Mouse (Mus musculus): ENCODE measurements at regions not wholly inside any gene's neighbourhood (a gene's known extent, or its start where the extent isn't known, plus 50 kb on each side); places are given as distances from the start of the nearest gene placed in this dataset.

GRCm38 (mm10) chr13:115427091-115428033 is 325.6 kb upstream of the Itga1 start:
- no peak for DNase-seq (ENCODE audit: low read depth)

- DNase-seq (ENCODE audit: low read depth), result no peak
Observed at GRCm38 (mm10) chr13:115425610-115426562, 324.1 kb upstream of the Itga1 start.

DNA sequence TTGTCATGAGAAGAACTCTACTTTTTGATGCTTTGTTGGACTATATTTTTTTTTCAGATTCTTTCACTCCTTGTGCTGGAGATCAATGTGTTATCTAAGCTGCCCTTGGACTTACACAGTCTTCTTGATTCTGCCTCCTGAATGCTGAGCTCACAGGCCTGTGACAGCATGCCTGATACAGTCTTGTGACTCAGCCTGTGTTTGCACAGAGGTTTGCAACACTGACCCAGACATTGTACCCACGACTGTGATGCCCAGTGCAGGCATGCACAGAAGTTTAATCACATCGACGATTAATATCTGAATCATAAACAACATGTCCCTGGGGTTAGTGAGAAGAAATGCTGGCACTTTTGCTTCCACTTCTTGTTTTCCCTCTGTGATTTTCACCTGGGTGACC is 322.0 kb upstream of the Itga1 start:
- DNase-seq (ENCODE audit: low read depth), result no peak

- DNase-seq (ENCODE audit: low read depth), result no peak
Observed at GRCm38 (mm10) chr13:115421483-115421882, 319.7 kb upstream of the Itga1 start.

GRCm38 (mm10) chr13:115417829-115418228 is 316.1 kb upstream of the Itga1 start:
- DNase-seq (ENCODE audit: low read depth), result no peak

- no peak for DNase-seq (ENCODE audit: low read depth)
Observed at GRCm38 (mm10) chr13:115413721-115414531, 312.2 kb upstream of the Itga1 start.

GRCm38 (mm10) chr13:115405916-115406315 is 304.2 kb upstream of the Itga1 start:
- DNase-seq (ENCODE audit: low read depth), result no peak

DNA sequence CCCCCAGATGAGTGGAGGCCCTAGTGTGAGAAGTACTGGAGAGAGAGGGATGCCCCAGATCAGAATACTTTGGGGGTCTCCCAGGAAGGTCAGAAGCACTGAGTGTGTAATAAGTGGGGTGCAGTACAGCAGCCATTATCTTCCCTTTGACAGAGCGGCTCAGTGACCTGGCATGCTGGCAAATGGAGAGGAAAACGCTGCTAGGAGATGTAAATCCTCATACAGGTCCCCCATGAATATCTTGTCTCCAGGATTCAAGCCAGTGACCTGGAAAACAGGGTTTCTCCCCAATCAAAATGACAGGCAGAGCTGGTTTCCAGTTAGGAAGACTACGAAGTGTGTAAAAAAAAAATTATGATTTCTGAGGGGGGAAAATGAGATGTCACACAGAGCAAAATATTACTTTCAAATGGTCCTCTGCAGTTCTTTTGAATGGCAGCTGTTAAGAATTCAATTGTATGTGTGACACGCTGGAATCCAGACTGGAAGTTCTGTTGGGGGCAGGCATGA is 299.0 kb upstream of the Itga1 start:
- no peak for DNase-seq (ENCODE audit: low read depth)

- DNase-seq (ENCODE audit: low read depth), result no peak
Observed at GRCm38 (mm10) chr13:115379682-115380081, 277.9 kb upstream of the Itga1 start.

- DNase-seq (ENCODE audit: low read depth), result no peak
Observed at GRCm38 (mm10) chr13:115376180-115376880, 274.6 kb upstream of the Itga1 start.

DNA sequence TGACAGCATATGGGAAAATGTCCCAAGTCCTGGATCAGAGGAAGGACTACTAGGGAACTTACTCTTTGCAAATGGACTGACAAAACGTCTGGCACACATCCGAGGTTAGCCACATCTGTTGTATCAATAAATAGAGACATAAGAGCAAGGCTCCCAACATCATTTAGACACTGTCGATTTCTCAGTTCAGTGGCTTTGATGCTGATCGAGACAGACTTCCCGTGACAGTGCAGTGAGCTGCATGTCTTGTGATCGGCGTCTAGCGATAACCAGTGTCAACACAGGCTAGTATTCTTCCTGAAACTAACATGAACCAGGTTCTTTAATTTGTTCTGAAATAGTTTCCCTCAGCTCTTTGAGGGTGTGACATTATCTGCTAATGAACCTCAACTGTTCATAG is 259.7 kb upstream of the Itga1 start:
- no peak for DNase-seq (ENCODE audit: low read depth)

DNA sequence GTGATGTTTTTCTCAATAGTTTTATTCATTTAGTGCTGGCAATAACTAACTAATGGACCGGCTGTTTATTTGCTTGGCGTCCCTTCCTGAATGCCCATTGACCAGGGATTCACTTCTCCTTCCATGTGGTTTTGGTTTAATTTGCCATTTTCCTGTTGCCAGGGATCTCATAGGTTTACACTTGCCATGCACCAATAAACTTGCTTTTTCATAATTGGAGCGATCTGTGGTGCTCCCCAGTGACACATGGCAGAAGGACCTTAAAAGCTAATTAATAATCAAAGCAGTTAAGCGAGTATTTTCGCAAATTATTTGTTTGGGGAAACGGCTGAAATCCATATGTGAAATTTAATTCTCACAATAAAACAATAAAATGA is 245.2 kb upstream of the Itga1 start:
- no peak for DNase-seq (ENCODE audit: low read depth)

GRCm38 (mm10) chr13:115346115-115347021 is 244.6 kb upstream of the Itga1 start:
- DNase-seq (ENCODE audit: low read depth), result no peak

DNA sequence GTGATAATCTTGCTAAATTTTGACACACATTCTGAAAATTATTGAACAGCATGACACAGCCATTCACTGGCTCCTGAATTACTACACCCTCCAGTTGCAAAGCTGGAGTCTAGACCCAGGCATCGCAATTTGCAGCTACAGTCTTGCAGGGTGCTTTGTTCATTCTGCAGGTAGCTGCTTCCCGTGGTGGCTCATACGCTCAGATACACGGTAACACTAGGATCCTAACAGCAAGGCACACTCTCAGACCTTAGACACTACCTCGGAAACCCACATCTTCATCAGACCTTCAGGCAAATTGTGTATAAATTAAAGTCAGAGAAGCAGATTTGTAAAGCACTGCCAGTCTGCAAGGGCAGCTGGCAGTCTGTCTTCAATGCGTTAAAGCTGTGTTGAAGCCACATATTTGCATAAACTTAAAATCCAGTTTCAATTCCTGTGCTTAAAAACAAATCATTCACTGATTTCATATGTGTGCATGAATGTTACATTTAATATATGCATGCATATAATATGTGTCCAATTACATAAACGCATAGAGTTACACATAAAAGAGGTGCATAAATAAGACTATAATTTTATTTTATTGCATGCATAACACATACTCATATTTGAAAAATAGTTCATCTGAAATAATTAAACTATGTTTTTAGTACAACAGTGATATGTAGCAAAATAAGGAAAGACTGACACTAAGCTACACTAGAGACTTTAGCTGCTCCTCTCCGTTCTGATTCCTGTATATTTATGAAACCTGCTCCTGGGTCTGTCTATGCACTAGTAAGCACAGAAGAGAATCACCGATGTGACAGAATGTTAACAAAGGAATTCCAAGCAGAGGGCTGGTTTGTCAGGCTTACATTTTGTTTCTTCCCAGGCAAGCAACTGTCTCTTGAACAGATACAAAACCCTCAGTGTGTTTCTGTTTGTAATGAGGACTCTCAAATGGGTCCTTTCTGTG is 227.5 kb upstream of the Itga1 start:
- no peak for DNase-seq (ENCODE audit: low read depth)

GRCm38 (mm10) chr13:115326294-115326693 is 224.5 kb upstream of the Itga1 start:
- DNase-seq (ENCODE audit: low read depth), result no peak

DNA sequence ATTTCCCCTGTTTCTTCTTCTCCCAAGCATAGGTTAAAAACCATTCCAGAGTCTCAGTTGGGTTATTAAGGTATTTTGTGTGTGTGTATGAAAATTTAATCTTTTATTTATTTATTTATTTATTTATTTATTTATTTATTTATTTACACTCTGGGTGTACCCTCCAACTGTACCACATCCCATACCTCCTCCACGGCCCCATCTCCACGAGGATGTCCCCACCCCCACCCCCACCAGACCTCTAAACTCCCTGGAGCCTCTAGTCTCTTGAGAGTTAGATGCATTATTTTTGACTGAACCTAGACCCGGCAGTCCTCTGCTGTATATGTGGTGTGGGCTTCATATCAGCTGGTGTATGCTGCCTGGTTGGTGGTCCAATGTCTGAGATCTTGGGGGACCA is 214.9 kb upstream of the Itga1 start:
- no peak for DNase-seq (ENCODE audit: low read depth)

DNA sequence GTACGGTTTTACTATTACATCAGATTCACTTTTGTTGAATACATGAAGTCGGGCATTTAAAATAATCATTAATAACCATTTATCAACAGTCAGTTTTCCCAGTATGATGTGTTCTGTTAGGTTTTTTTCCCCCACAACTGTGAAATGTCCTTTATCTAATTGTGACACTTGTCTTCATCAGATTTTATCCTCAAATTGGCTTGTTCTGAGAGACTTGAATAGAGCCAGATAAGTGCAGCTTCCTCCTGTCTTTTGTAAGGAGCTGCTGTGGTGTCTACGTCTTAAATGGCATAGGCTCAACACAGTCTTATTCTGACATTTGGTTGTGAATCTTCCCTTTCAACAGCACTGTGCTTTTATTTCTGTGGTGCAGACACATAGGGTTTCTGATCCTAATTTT is 206.8 kb upstream of the Itga1 start:
- DNase-seq (ENCODE audit: low read depth), result no peak

- no peak for DNase-seq (ENCODE audit: low read depth)
Observed at GRCm38 (mm10) chr13:115287371-115287770, 185.6 kb upstream of the Itga1 start.

GRCm38 (mm10) chr13:115266164-115266563 is 164.4 kb upstream of the Itga1 start:
- DNase-seq (ENCODE audit: low read depth), result no peak
